ENCODE assay signal across 31 mouse cellular contexts in the genomic region with DNA sequence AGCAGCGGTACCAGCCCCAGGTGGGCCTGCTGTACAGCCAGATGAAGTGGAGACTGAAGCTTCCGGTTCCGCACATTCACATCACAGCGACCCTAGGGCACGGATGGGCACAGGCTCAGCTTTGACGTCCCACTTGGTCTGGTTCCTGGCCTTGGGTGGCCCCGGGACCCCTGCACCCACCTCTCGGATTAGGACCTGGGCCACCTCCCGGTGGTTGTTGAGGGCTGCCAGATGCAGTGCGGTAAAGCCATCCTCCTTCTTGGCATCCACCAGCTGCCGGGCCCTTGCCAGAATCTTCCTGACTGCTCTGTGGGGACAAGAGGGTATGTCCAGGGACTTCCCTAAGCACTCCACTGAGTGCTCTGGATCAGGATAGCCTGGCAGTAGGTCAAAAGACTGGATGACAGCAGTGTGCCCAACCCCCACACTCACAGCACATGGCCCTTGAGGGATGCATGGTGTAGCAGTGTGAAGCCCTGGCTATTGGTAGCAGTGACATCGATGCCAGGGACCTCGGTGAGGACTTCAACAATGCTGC. TPM values are rescaled to one million over a fixed set of nuclear protein-coding genes. Genes with fewer than 3 reads are reported as not detected.
A peak's percentile ranks its signal among the peaks of the same experiment; 100 is the strongest.
DNase-seq lines count a peak whose midpoint lies in the region; ATAC-seq lines count a peak whose summit lies in the region.
"Had no signal": no experiment of that assay in that cellular context is flagged by ENCODE, and none has a peak within 500 bp of the region (broad histone marks: within the 10 kb centered on the region; RNA-seq: fewer than 3 reads in every experiment).

No protein-coding gene starts in this region.

- no peaks in the 10 kb centered on the region for H3K9me3 ChIP-seq in heart, embryonic 12.5 days (replicated peaks)
- no peaks in the 10 kb centered on the region for H3K9me3 ChIP-seq in limb, embryonic 10.5 days (replicated peaks)
- H3K9me3 ChIP-seq in midbrain, embryonic 14.5 days (ENCODE audit: control insufficient read depth, low read length), result no peaks in the 10 kb centered on the region
- no peaks in the 10 kb centered on the region for H3K9me3 ChIP-seq in forebrain, embryonic 16.5 days (ENCODE audit: control insufficient read depth, low read length)
- H3K9me3 ChIP-seq: forebrain, embryonic 13.5 days; heart, embryonic 13.5 days; neural tube, embryonic 13.5 days had no signal

- H3K9ac ChIP-seq in heart, embryonic 12.5 days, result no peak overlapping the region
- no peak overlapping the region for H3K9ac ChIP-seq in midbrain, embryonic 14.5 days (replicated peaks; ENCODE audit: low read length)
- H3K9ac ChIP-seq in forebrain, embryonic 16.5 days (replicated peaks; ENCODE audit: low read depth, low read length), result no peak overlapping the region
- H3K9ac ChIP-seq: forebrain, embryonic 13.5 days; heart, embryonic 13.5 days; hindbrain, embryonic 14.5 days; liver, embryonic 14.5 days; lung, embryonic 14.5 days; neural tube, embryonic 13.5 days had no signal

- H3K4me1 ChIP-seq in heart, embryonic 12.5 days (replicated peaks), result peaks cover 48% of the 10 kb centered on the region
- peaks cover 45% of the 10 kb centered on the region for H3K4me1 ChIP-seq in limb, embryonic 10.5 days
- peaks cover 24% of the 10 kb centered on the region for H3K4me1 ChIP-seq in midbrain, embryonic 14.5 days (ENCODE audit: control insufficient read depth, insufficient read depth, low read length)
- H3K4me1 ChIP-seq in forebrain, embryonic 16.5 days (replicated peaks; ENCODE audit: control insufficient read depth, insufficient read depth, low read length), result peaks cover 28% of the 10 kb centered on the region

- WGBS in heart, embryonic 12.5 days, result 88% methylated on average over 13 of the region's 13 CpGs
- 91% methylated on average over 13 of the region's 13 CpGs for WGBS in limb, embryonic 10.5 days
- 93% methylated on average over 13 of the region's 13 CpGs for WGBS in midbrain, embryonic 14.5 days
- WGBS in forebrain, embryonic 16.5 days, result 94% methylated on average over 12 of the region's 13 CpGs

- no peak overlapping the region for H3K4me3 ChIP-seq in heart, embryonic 12.5 days
- no peak overlapping the region for H3K4me3 ChIP-seq in limb, embryonic 10.5 days
- H3K4me3 ChIP-seq in midbrain, embryonic 14.5 days (replicated peaks; ENCODE audit: low read depth, low read length), result no peak overlapping the region
- H3K4me3 ChIP-seq in forebrain, embryonic 16.5 days (replicated peaks; ENCODE audit: low read length), result no peak overlapping the region
- H3K4me3 ChIP-seq: forebrain, embryonic 13.5 days; heart, adult 2 months; heart, embryonic 13.5 days; myocyte; neural tube, embryonic 13.5 days had no signal

- H3K27me3 ChIP-seq in heart, embryonic 12.5 days (replicated peaks), result peaks cover 34% of the 10 kb centered on the region
- H3K27me3 ChIP-seq in limb, embryonic 10.5 days (ENCODE audit: low read depth, poor library complexity, severe bottlenecking), result peaks cover 58% of the 10 kb centered on the region
- peaks cover 50% of the 10 kb centered on the region for H3K27me3 ChIP-seq in midbrain, embryonic 14.5 days (ENCODE audit: control insufficient read depth, insufficient read depth, low read length)
- H3K27me3 ChIP-seq in forebrain, embryonic 16.5 days (replicated peaks; ENCODE audit: control insufficient read depth, insufficient read depth, low read length), result peaks cover 48% of the 10 kb centered on the region

- peak; percentile 91 for DNase-seq in heart, adult 11 months
- peak; percentile 75 for DNase-seq in MN1 (ENCODE audit: low spot score)
- peak; percentile 68 for DNase-seq in cerebellum, adult 9-10 months
- peak; percentile 24 for DNase-seq in limb, embryonic 10.5 days (ENCODE audit: low spot score)
- no peak for DNase-seq in midbrain, embryonic 14.5 days
- DNase-seq: adrenal gland, postnatal 36 days; gastrocnemius, postnatal 36 days; heart, adult 2 months; heart, postnatal 10 days; kidney, adult 18-20 months; kidney, postnatal 4 days; liver; lung, embryonic 14.5 days; lung, postnatal 14 days had no signal

- H3K36me3 ChIP-seq in heart, embryonic 12.5 days, result peaks cover 27% of the 10 kb centered on the region
- H3K36me3 ChIP-seq in limb, embryonic 10.5 days, result peaks cover 56% of the 10 kb centered on the region
- peaks cover 50% of the 10 kb centered on the region for H3K36me3 ChIP-seq in midbrain, embryonic 14.5 days (ENCODE audit: control insufficient read depth, insufficient read depth, low read length)
- H3K36me3 ChIP-seq in forebrain, embryonic 16.5 days (ENCODE audit: control insufficient read depth, insufficient read depth), result peaks cover 3% of the 10 kb centered on the region; the same call in 1 of the 2 replicates

- ATAC-seq in heart, embryonic 12.5 days (ENCODE audit: insufficient number of reproducible peaks, low FRiP score), result no peak
- ATAC-seq in midbrain, embryonic 14.5 days (ENCODE audit: low FRiP score, low TSS enrichment), result no peak
- ATAC-seq in forebrain, embryonic 16.5 days, result no peak
- ATAC-seq: forebrain, embryonic 13.5 days had no signal

- no peak overlapping the region for H3K27ac ChIP-seq in heart, embryonic 12.5 days (ENCODE audit: poor library complexity, severe bottlenecking)
- no peak overlapping the region for H3K27ac ChIP-seq in limb, embryonic 10.5 days
- no peak overlapping the region for H3K27ac ChIP-seq in midbrain, embryonic 14.5 days (replicated peaks; ENCODE audit: low read depth, low read length)
- H3K27ac ChIP-seq in forebrain, embryonic 16.5 days (ENCODE audit: low read length), result no peak overlapping the region
- H3K27ac ChIP-seq: forebrain, embryonic 13.5 days; heart, adult 2 months; heart, embryonic 13.5 days; hindbrain, embryonic 14.5 days; kidney, postnatal 0 days; liver, embryonic 14.5 days; neural tube, embryonic 13.5 days had no signal

- H3K4me2 ChIP-seq in heart, embryonic 12.5 days, result no peak overlapping the region
- H3K4me2 ChIP-seq in midbrain, embryonic 14.5 days (ENCODE audit: low read length), result no peak overlapping the region
- no peak overlapping the region for H3K4me2 ChIP-seq in forebrain, embryonic 16.5 days (ENCODE audit: low read length)
- H3K4me2 ChIP-seq: forebrain, embryonic 13.5 days; hindbrain, embryonic 14.5 days; midbrain, embryonic 11.5 days; neural tube, embryonic 13.5 days had no signal

RNA-seq across cellular contexts. Expression of a gene that starts 3.1 kb away (rescaled TPM):
- 72.0 and 75.7 TPM in 2 replicates for polyA plus RNA-seq in heart, embryonic 12.5 days (2016; fragmentation: Nextera tagmentation; extraction: Ambion mirVana)
- 8.4 and 10.4 TPM in 2 replicates for polyA plus RNA-seq in limb, embryonic 10.5 days (2016; fragmentation: Nextera tagmentation; extraction: Ambion mirVana)
- polyA plus RNA-seq in midbrain, embryonic 14.5 days (2014; fragmentation: Nextera tagmentation; extraction: Ambion mirVana), result 2.5 and 3.9 TPM in 2 replicates
- polyA plus RNA-seq in forebrain, embryonic 16.5 days (2015; fragmentation: Nextera tagmentation; extraction: Ambion mirVana), result 3.0 and 3.2 TPM in 2 replicates

RNA-seq across cellular contexts. Expression of a gene that starts 11.1 kb away (rescaled TPM):
- polyA plus RNA-seq in heart, embryonic 12.5 days (2016; fragmentation: Nextera tagmentation; extraction: Ambion mirVana), result not detected in 2 replicates
- not detected in 2 replicates for polyA plus RNA-seq in limb, embryonic 10.5 days (2016; fragmentation: Nextera tagmentation; extraction: Ambion mirVana)
- not detected in 2 replicates for polyA plus RNA-seq in midbrain, embryonic 14.5 days (2014; fragmentation: Nextera tagmentation; extraction: Ambion mirVana)
- polyA plus RNA-seq in forebrain, embryonic 16.5 days (2015; fragmentation: Nextera tagmentation; extraction: Ambion mirVana), result not detected in 2 replicates
- polyA plus RNA-seq: brain, embryonic 14.5 days; embryonic facial prominence, embryonic 11.5 days; forebrain, embryonic 13.5 days; frontal cortex, adult 2 months; heart, adult 2 months; heart, embryonic 13.5 days; hindbrain, embryonic 14.5 days; kidney, postnatal 0 days; liver, embryonic 14.5 days; lung, embryonic 14.5 days; midbrain, embryonic 11.5 days; midbrain, postnatal 0 days; myocyte; neural tube, embryonic 13.5 days; stomach, embryonic 14.5 days; testis, adult 2 months; thymus, postnatal 0 days had no signal

RNA-seq across cellular contexts. Expression of a gene that starts 12.7 kb away (rescaled TPM):
- polyA plus RNA-seq in heart, embryonic 12.5 days (2016; fragmentation: Nextera tagmentation; extraction: Ambion mirVana), result 21.7 and 22.4 TPM in 2 replicates
- 18.9 and 25.2 TPM in 2 replicates for polyA plus RNA-seq in limb, embryonic 10.5 days (2016; fragmentation: Nextera tagmentation; extraction: Ambion mirVana)
- polyA plus RNA-seq in midbrain, embryonic 14.5 days (2014; fragmentation: Nextera tagmentation; extraction: Ambion mirVana), result 39.6 and 40.8 TPM in 2 replicates
- polyA plus RNA-seq in forebrain, embryonic 16.5 days (2015; fragmentation: Nextera tagmentation; extraction: Ambion mirVana), result 49.8 and 63.1 TPM in 2 replicates

RNA-seq across cellular contexts. Expression of a gene that starts 31.6 kb away (rescaled TPM):
- polyA plus RNA-seq in heart, embryonic 12.5 days (2016; fragmentation: Nextera tagmentation; extraction: Ambion mirVana), result 51.8 and 52.3 TPM in 2 replicates
- polyA plus RNA-seq in limb, embryonic 10.5 days (2016; fragmentation: Nextera tagmentation; extraction: Ambion mirVana), result 74.1 and 74.8 TPM in 2 replicates
- polyA plus RNA-seq in midbrain, embryonic 14.5 days (2014; fragmentation: Nextera tagmentation; extraction: Ambion mirVana), result 49.4 and 49.9 TPM in 2 replicates
- polyA plus RNA-seq in forebrain, embryonic 16.5 days (2015; fragmentation: Nextera tagmentation; extraction: Ambion mirVana), result 62.4 and 65.2 TPM in 2 replicates

RNA-seq across cellular contexts. Expression of a gene that starts 37.9 kb away (rescaled TPM):
- polyA plus RNA-seq in heart, embryonic 12.5 days (2016; fragmentation: Nextera tagmentation; extraction: Ambion mirVana), result 5.2 and 5.5 TPM in 2 replicates
- 1.5 and 2.6 TPM in 2 replicates for polyA plus RNA-seq in limb, embryonic 10.5 days (2016; fragmentation: Nextera tagmentation; extraction: Ambion mirVana)
- 6.3 and 13.8 TPM in 2 replicates for polyA plus RNA-seq in midbrain, embryonic 14.5 days (2014; fragmentation: Nextera tagmentation; extraction: Ambion mirVana)
- 4.8 and 7.5 TPM in 2 replicates for polyA plus RNA-seq in forebrain, embryonic 16.5 days (2015; fragmentation: Nextera tagmentation; extraction: Ambion mirVana)
